Mouse (Mus musculus) bone marrow, adult 2 months (tissue): ENCODE data around the gene Axin1.

ENCODE experiments used
- CTCF ChIP-seq: fragments of 200-500 bp; IDR thresholded peaks from 2 replicates; pipeline ENCODE4 v1.5.1; 2011; ENCODE audit warnings: low read length, control low read depth; ENCODE audit not compliant: control insufficient read depth, insufficient read depth
- POLR2A ChIP-seq: fragments of 200-500 bp; IDR thresholded peaks from 2 replicates; pipeline ENCODE4 v1.6.1; 2011; ENCODE audit warnings: low read depth, mild to moderate bottlenecking, control low read depth, low read length, borderline replicate concordance; ENCODE audit not compliant: control insufficient read depth

DNA sequence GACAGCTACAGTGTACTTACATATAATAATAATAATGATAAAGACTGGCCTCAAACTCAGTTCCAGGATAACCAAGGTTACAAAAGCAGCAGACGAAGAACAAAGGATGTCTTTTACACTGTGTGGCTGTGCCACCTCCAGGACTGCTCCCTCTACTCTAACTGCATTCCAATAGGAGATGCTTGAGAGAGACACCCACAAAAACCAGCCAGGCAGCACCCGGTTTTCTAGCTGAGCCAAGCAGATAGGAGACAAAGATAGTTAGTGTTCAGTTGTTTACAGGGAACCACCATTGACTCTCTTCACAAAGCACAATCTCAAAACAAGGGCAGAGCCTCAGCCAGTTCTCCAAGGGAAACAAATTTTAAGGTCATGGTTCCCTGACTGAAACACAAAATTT, 101.1 kb downstream of the Axin1 start:
- TF ChIP-seq CTCF = no peak
- no peak for TF ChIP-seq POLR2A
